In genomic region chr10:79908167-79909091, GRCm38 (mm10) we compare ENCODE assay signal across 8 mouse cellular contexts. TPM values are rescaled to one million over a fixed set of nuclear protein-coding genes. Genes with fewer than 3 reads are reported as not detected.
A peak's percentile ranks its signal among the peaks of the same experiment; 100 is the strongest.
DNase-seq lines count a peak whose midpoint lies in the region; ATAC-seq and TF ChIP-seq lines count a peak whose summit lies in the region.

Gene Med16, minus strand, starts transcription at chr10:79908923.

- H3K27me3 ChIP-seq in CH12.LX (replicated peaks), result no peaks in the 10 kb centered on the region
- H3K27me3 ChIP-seq in forebrain, embryonic 12.5 days, result peaks cover under 1% of the 10 kb centered on the region
- no peaks in the 10 kb centered on the region for H3K27me3 ChIP-seq in heart, postnatal 0 days (ENCODE audit: control insufficient read depth, insufficient read depth, low read length)
- H3K27me3 ChIP-seq in liver, embryonic 16.5 days (ENCODE audit: control insufficient read depth, insufficient read depth, low read depth, low read length), result no peaks in the 10 kb centered on the region
- no peaks in the 10 kb centered on the region for H3K27me3 ChIP-seq in neural tube, embryonic 13.5 days
- H3K27me3 ChIP-seq in testis, adult 2 months (ENCODE audit: control insufficient read depth, insufficient read depth, low read length), result no peaks in the 10 kb centered on the region

- peak; percentile 74 for TF ChIP-seq POLR2A in CH12.LX (IDR thresholded peaks at IDR 0.05; ENCODE audit: low read depth, low read length)
- TF ChIP-seq POLR2A in testis, adult 2 months (IDR thresholded peaks at IDR 0.05; ENCODE audit: control insufficient read depth, low read depth, low read length), result peak; percentile 69

- H3K36me3 ChIP-seq in CH12.LX (replicated peaks in 1 of 2; ENCODE audit: control insufficient read depth in 1 of 2, insufficient read depth in 1 of 2, low read length in 1 of 2), result peaks cover 23 to 70% of the 10 kb centered on the region in 2 experiments
- H3K36me3 ChIP-seq in forebrain, embryonic 12.5 days (replicated peaks), result peaks cover 54% of the 10 kb centered on the region
- H3K36me3 ChIP-seq in heart, postnatal 0 days (replicated peaks; ENCODE audit: control insufficient read depth, insufficient read depth, low read length), result peaks cover 46% of the 10 kb centered on the region
- peaks cover 12% of the 10 kb centered on the region for H3K36me3 ChIP-seq in liver, embryonic 16.5 days (ENCODE audit: control insufficient read depth, insufficient read depth)
- peaks cover 62% of the 10 kb centered on the region for H3K36me3 ChIP-seq in neural tube, embryonic 13.5 days
- H3K36me3 ChIP-seq in testis, adult 2 months (ENCODE audit: control insufficient read depth, insufficient read depth, low read length), result no peaks in the 10 kb centered on the region

- H3K9ac ChIP-seq in CH12.LX (ENCODE audit: insufficient read depth, low read depth), result peak within 1 kb of the TSS; percentile 97
- H3K9ac ChIP-seq in forebrain, embryonic 12.5 days, result peak within 1 kb of the TSS; percentile 85
- peak within 1 kb of the TSS; percentile 82 for H3K9ac ChIP-seq in heart, postnatal 0 days (replicated peaks; ENCODE audit: low read depth, low read length)
- peak within 1 kb of the TSS; percentile 100 for H3K9ac ChIP-seq in liver, embryonic 16.5 days (ENCODE audit: low read depth, low read length)
- H3K9ac ChIP-seq in neural tube, embryonic 13.5 days, result peak within 1 kb of the TSS; percentile 90

- DNase-seq in CH12.LX (ENCODE audit: extremely low read depth), result peak; percentile 95
- peak; percentile 89 for DNase-seq in c-Kit-positive CD71-positive TER-119-negative erythroid progenitor cells, embryonic 14.5 days (ENCODE audit: low read depth)
- peak; percentile 99 for DNase-seq in heart, postnatal 0 days (ENCODE audit: low spot score)
- DNase-seq in kidney, postnatal 4 days, result peak; percentile 97 to 99

- H3K4me2 ChIP-seq in CH12.LX (ENCODE audit: insufficient read depth, low read depth, poor library complexity, severe bottlenecking), result peak within 1 kb of the TSS; percentile 17; the same call in 1 of the 2 replicates
- H3K4me2 ChIP-seq in forebrain, embryonic 12.5 days, result peak within 1 kb of the TSS; percentile 45
- H3K4me2 ChIP-seq in heart, postnatal 0 days (ENCODE audit: low read depth, low read length), result peak within 1 kb of the TSS; percentile 52
- peak within 1 kb of the TSS; percentile 80 for H3K4me2 ChIP-seq in liver, embryonic 16.5 days (ENCODE audit: low read depth, low read length)
- H3K4me2 ChIP-seq in neural tube, embryonic 13.5 days, result peak within 1 kb of the TSS; percentile 52

- dilution Hi-C loops in CH12.LX (cut with MboI; ENCODE audit: extremely low pct_ligation_motif_present, extremely low pct_unique_long_range_greater_than_20kb, low sequenced_read_pairs), result no loop called here

- peak within 1 kb of the TSS; percentile 85 for H3K27ac ChIP-seq in CH12.LX (ENCODE audit: insufficient read depth, low read depth)
- H3K27ac ChIP-seq in forebrain, embryonic 12.5 days, result peak within 1 kb of the TSS; percentile 97
- peak within 1 kb of the TSS; percentile 94 for H3K27ac ChIP-seq in heart, postnatal 0 days (ENCODE audit: low read depth)
- peak within 1 kb of the TSS; percentile 98 for H3K27ac ChIP-seq in liver, embryonic 16.5 days (ENCODE audit: low read length)
- peak within 1 kb of the TSS; percentile 98 for H3K27ac ChIP-seq in neural tube, embryonic 13.5 days (replicated peaks)
- peak within 1 kb of the TSS; percentile 99 for H3K27ac ChIP-seq in testis, adult 2 months (ENCODE audit: control insufficient read depth, insufficient read depth, low read depth, low read length)

- H3K79me2 ChIP-seq in CH12.LX (replicated peaks; ENCODE audit: control insufficient read depth, extremely low read depth, insufficient read depth, poor library complexity, severe bottlenecking), result no peaks in the 10 kb centered on the region

- TF ChIP-seq EP300 in CH12.LX (IDR thresholded peaks at IDR 0.05; ENCODE audit: low read length), result no peak
- no peak; the same call in 1 of the 2 replicates for TF ChIP-seq EP300 in heart, postnatal 0 days (IDR thresholded peaks at IDR 0.05; ENCODE audit: low read depth)

- no peak for TF ChIP-seq RAD21 in CH12.LX (IDR thresholded peaks at IDR 0.05; ENCODE audit: low read depth, low read length)

- peak; percentile 93 for ATAC-seq in forebrain, embryonic 12.5 days (ENCODE audit: low FRiP score)
- ATAC-seq in heart, postnatal 0 days (ENCODE audit: insufficient read depth, low read depth), result peak; percentile 98
- peak; percentile 94 for ATAC-seq in liver, embryonic 16.5 days (ENCODE audit: low read depth)
- peak; percentile 93 for ATAC-seq in neural tube, embryonic 13.5 days (ENCODE audit: low read depth)

- no peak for TF ChIP-seq CTCF in CH12.LX (conservative IDR thresholded peaks at IDR 0.05 in 1 of 2, IDR thresholded peaks at IDR 0.05 in 1 of 2; ENCODE audit: low read depth in 2 of 2, low read length in 2 of 2)
- TF ChIP-seq CTCF in heart, postnatal 0 days (IDR thresholded peaks at IDR 0.05; ENCODE audit: low read depth), result no peak
- TF ChIP-seq CTCF in testis, adult 2 months (IDR thresholded peaks at IDR 0.05; ENCODE audit: control insufficient read depth, insufficient read depth, insufficient replicate concordance, low read depth, low read length), result no peak

- H3K4me3 ChIP-seq in CH12.LX (replicated peaks in 1 of 3; ENCODE audit: low read depth in 2 of 3, low read length in 2 of 3, poor library complexity in 1 of 3), result peak within 1 kb of the TSS; percentile 68 to 86 (median 78)
- peak within 1 kb of the TSS; percentile 69 for H3K4me3 ChIP-seq in forebrain, embryonic 12.5 days (replicated peaks)
- peak within 1 kb of the TSS; percentile 74 for H3K4me3 ChIP-seq in heart, postnatal 0 days (ENCODE audit: low read depth, low read length)
- peak within 1 kb of the TSS; percentile 95 for H3K4me3 ChIP-seq in liver, embryonic 16.5 days (ENCODE audit: low read depth, low read length)
- peak within 1 kb of the TSS; percentile 66 for H3K4me3 ChIP-seq in neural tube, embryonic 13.5 days
- peak within 1 kb of the TSS; percentile 97 for H3K4me3 ChIP-seq in testis, adult 2 months (ENCODE audit: control insufficient read depth, low read depth, low read length)

- WGBS in forebrain, embryonic 12.5 days, result 2% methylated on average over 52 of the region's 52 CpGs
- 1% methylated on average over 52 of the region's 52 CpGs for WGBS in heart, postnatal 0 days
- WGBS in liver, embryonic 16.5 days (ENCODE audit: insufficient replicate concordance), result 1% methylated on average over 52 of the region's 52 CpGs
- WGBS in neural tube, embryonic 13.5 days, result 2% methylated on average over 50 of the region's 52 CpGs

- H3K4me1 ChIP-seq in CH12.LX (ENCODE audit: control insufficient read depth in 1 of 2, insufficient read depth in 2 of 2), result peaks cover 7 to 15% of the 10 kb centered on the region in 2 experiments
- H3K4me1 ChIP-seq in forebrain, embryonic 12.5 days, result peaks cover 11% of the 10 kb centered on the region
- peaks cover under 1% of the 10 kb centered on the region; the same call in 1 of the 2 replicates for H3K4me1 ChIP-seq in heart, postnatal 0 days (ENCODE audit: control insufficient read depth, insufficient read depth)
- H3K4me1 ChIP-seq in liver, embryonic 16.5 days (ENCODE audit: control insufficient read depth, low read depth, low read length), result peaks cover 24% of the 10 kb centered on the region
- H3K4me1 ChIP-seq in neural tube, embryonic 13.5 days (replicated peaks), result peaks cover 20% of the 10 kb centered on the region
- peaks cover 7% of the 10 kb centered on the region for H3K4me1 ChIP-seq in testis, adult 2 months (ENCODE audit: control insufficient read depth, insufficient read depth, low read length)

- in situ Hi-C loops in CH12.LX (cut with MboI; ENCODE audit: low pct_ligation_motif_present, low pct_unique_long_range_greater_than_20kb, low sequenced_read_pairs), result no loop called here

- peaks cover 5% of the 10 kb centered on the region for H3K9me3 ChIP-seq in CH12.LX (replicated peaks; ENCODE audit: low read length)
- H3K9me3 ChIP-seq in forebrain, embryonic 12.5 days, result no peaks in the 10 kb centered on the region
- H3K9me3 ChIP-seq in heart, postnatal 0 days (replicated peaks; ENCODE audit: control insufficient read depth, low read length), result no peaks in the 10 kb centered on the region
- H3K9me3 ChIP-seq in liver, embryonic 16.5 days (replicated peaks; ENCODE audit: control insufficient read depth, low read length), result no peaks in the 10 kb centered on the region
- no peaks in the 10 kb centered on the region for H3K9me3 ChIP-seq in neural tube, embryonic 13.5 days

TF ChIP-seq in CH12.LX, 34 proteins besides CTCF, POLR2A, EP300 and RAD21 (continues in another document):
- no peak for TF ChIP-seq SIN3A (IDR thresholded peaks at IDR 0.05; ENCODE audit: low read length)
- TF ChIP-seq RCOR1 (conservative IDR thresholded peaks at IDR 0.05; ENCODE audit: low read depth, low read length), result no peak
- TF ChIP-seq TBP (conservative IDR thresholded peaks at IDR 0.05; ENCODE audit: low read depth, low read length), result peak; percentile 62; the same call in 1 of the 2 replicates
- TF ChIP-seq CHD1 (IDR thresholded peaks at IDR 0.05; ENCODE audit: low read depth, low read length), result no peak
- no peak for TF ChIP-seq BHLHE40 (IDR thresholded peaks at IDR 0.05; ENCODE audit: low read depth, low read length)
- no peak for TF ChIP-seq MAFK (IDR thresholded peaks at IDR 0.05; ENCODE audit: insufficient replicate concordance, low read length)
- 0 out of 2 replicates have a peak, but pooled peaks have one; percentile 18 for TF ChIP-seq ZNF384 (IDR thresholded peaks at IDR 0.05; ENCODE audit: low read depth, low read length)
- TF ChIP-seq MAZ (IDR thresholded peaks at IDR 0.05; ENCODE audit: low read depth, low read length), result peak; percentile 80; the same call in 1 of the 2 replicates
- TF ChIP-seq GABPA (IDR thresholded peaks at IDR 0.05; ENCODE audit: insufficient replicate concordance, low read depth, low read length), result no peak
- TF ChIP-seq UBTF (IDR thresholded peaks at IDR 0.05; ENCODE audit: low read depth, low read length), result no peak
- peak; percentile 68 for TF ChIP-seq NELFE (IDR thresholded peaks at IDR 0.05; ENCODE audit: low read depth, low read length)
- TF ChIP-seq SMC3 (IDR thresholded peaks at IDR 0.05; ENCODE audit: low read depth, low read length), result no peak
- no peak for TF ChIP-seq PAX5 (IDR thresholded peaks at IDR 0.05; ENCODE audit: low read length)
- TF ChIP-seq ETS1 (conservative IDR thresholded peaks at IDR 0.05; ENCODE audit: low read depth, low read length), result no peak

RNA-seq across cellular contexts. Expression of gene Med16, which starts in this region (rescaled TPM):
- total RNA-seq in CH12.LX (2012; rRNA removed) (12.1 and 14.4 TPM in 2 replicates), CH12.LX (2014; rRNA removed) (8.7 and 10.2 TPM in 2 replicates)
- 20.7 and 22.8 TPM in 2 replicates for polyA plus RNA-seq in CH12.LX (2012; ENCODE audit: insufficient read length, low read depth)
- polyA plus RNA-seq in forebrain, embryonic 12.5 days (2016; fragmentation: Nextera tagmentation; extraction: Ambion mirVana), result 59.9 and 62.3 TPM in 2 replicates
- total RNA-seq in heart, postnatal 0 days (2014; rRNA removed; ENCODE audit: low replicate concordance), result 64.7 and 77.6 TPM in 2 replicates
- 30.9 and 36.2 TPM in 2 replicates for polyA plus RNA-seq in heart, postnatal 0 days (2015; fragmentation: Nextera tagmentation; extraction: Ambion mirVana)
- polyA plus RNA-seq in liver, embryonic 16.5 days (2015; fragmentation: Nextera tagmentation; extraction: Ambion mirVana), result 14.7 and 15.3 TPM in 2 replicates
- polyA plus RNA-seq in neural tube, embryonic 13.5 days (2015; fragmentation: Nextera tagmentation; extraction: Ambion mirVana), result 47.4 and 49.0 TPM in 2 replicates
- 163 and 181 TPM in 2 replicates for polyA plus RNA-seq in testis, adult 2 months (2012; rRNA removed)

Comparison
In these comparisons a context has a peak if more than half of its experiments do, and no peak if none do; other contexts are left out.
1. Peak in every context shown above with its lines: DNase-seq, ATAC-seq, H3K4me3 ChIP-seq and H3K27ac ChIP-seq.
2. H3K4me2 ChIP-seq: peak in every context shown above with its lines; median percentile 80 in liver, embryonic 16.5 days; 52 in heart, postnatal 0 days; 52 in neural tube, embryonic 13.5 days; 45 in forebrain, embryonic 12.5 days; 17 in CH12.LX.